Mouse (Mus musculus): ENCODE measurements around the gene Pacs2.

GRCm38 (mm10) chr12:113087276-113087675, 73.0 kb downstream of the Pacs2 start:
- no peak for TF ChIP-seq CTCF (IDR thresholded peaks at IDR 0.05)
- TF ChIP-seq EP300 (IDR thresholded peaks at IDR 0.05), result no peak
